Mouse (Mus musculus): ENCODE measurements at regions not wholly inside any gene's neighbourhood (a gene's known extent, or its start where the extent isn't known, plus 50 kb on each side); places are given as distances from the start of the nearest gene placed in this dataset.
A peak's percentile ranks its signal among the peaks of the same experiment; 100 is the strongest.

DNA sequence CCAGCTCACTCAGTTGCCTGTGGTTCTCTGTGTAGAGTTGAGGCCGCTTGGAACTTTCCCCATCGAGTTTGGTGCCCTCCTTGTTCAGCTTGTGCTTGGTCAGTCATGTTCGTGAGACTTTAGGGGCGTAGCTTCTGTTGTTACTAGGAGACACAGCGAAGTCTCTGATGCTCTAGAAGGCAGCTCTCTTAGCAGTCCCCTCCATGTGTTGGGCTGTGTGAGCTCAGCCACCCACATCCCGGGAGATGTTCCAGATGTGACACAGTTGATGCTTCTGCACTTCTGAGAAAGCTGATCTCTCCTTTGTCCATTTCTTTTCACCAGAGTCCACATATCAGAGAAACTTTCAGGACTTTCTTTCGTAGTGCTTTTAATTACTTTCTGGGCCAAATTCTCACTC lies 158.1 kb downstream of the Dact1 start:
- Histone ChIP-seq H3K9me3 (ENCODE audit: low read length) (no peaks in the 10 kb centered on the region), H3K4me1 (ENCODE audit: insufficient read depth, low read depth, low read length) (peaks cover 5% of the 10 kb centered on the region; the same call in 1 of the 2 replicates), H3K36me3 (ENCODE audit: insufficient read depth, low read length) (no peaks in the 10 kb centered on the region), H3K4me3 (ENCODE audit: low read depth, low read length) (no peak overlapping the region), H3K4me2 (replicated peaks; ENCODE audit: low read depth, low read length) (no peak overlapping the region), H3K27ac (ENCODE audit: low read length) (no peak overlapping the region), H3K27me3 (replicated peaks; ENCODE audit: insufficient read depth, low read length) (no peaks in the 10 kb centered on the region), H3K9ac (replicated peaks; ENCODE audit: low read depth) (no peak overlapping the region)
- TF ChIP-seq CTCF (IDR thresholded peaks at IDR 0.05) (no peak), EP300 (IDR thresholded peaks at IDR 0.05) (no peak)
- DNase-seq (ENCODE audit: low spot score) (no peak), ATAC-seq (no peak)
- 81% methylated on average over 7 of the region's 7 CpGs for WGBS

DNA sequence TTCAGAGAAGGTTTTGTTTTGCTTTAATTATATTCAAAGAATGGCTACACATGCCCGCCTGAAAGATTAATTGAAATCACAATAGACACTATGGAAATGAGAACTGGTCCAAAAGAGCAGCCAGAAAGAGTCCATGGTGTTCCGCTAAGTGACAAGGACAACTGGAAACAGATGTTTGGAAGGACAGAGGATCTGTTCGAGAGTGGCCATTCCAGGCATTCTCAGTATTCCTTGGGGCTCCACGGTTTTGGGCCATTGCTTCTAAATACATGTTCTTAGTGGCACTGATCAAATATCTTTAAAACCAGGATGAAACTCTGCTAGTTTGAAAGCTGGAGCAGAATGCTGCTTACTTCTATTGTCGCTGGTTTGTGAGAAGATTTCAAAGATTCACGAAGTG lies 158.6 kb downstream of the Dact1 start:
- WGBS: 68% methylated on average over 6 of the region's 6 CpGs
- H3K4me1 ChIP-seq (ENCODE audit: insufficient read depth, low read depth, low read length): peaks cover 5% of the 10 kb centered on the region; the same call in 1 of the 2 replicates
- DNase-seq (ENCODE audit: low spot score): no peak
- H3K27me3 ChIP-seq (replicated peaks; ENCODE audit: insufficient read depth, low read length): no peaks in the 10 kb centered on the region
- ATAC-seq: no peak
- H3K27ac ChIP-seq (ENCODE audit: low read length): no peak overlapping the region
- no peak overlapping the region for H3K4me2 ChIP-seq (replicated peaks; ENCODE audit: low read depth, low read length)
- no peak overlapping the region for H3K4me3 ChIP-seq (ENCODE audit: low read depth, low read length)
- no peaks in the 10 kb centered on the region for H3K9me3 ChIP-seq (ENCODE audit: low read length)
- no peaks in the 10 kb centered on the region for H3K36me3 ChIP-seq (ENCODE audit: insufficient read depth, low read length)
- no peak overlapping the region for H3K9ac ChIP-seq (replicated peaks; ENCODE audit: low read depth)
- TF ChIP-seq CTCF (IDR thresholded peaks at IDR 0.05): no peak
- TF ChIP-seq EP300 (IDR thresholded peaks at IDR 0.05): no peak

DNA sequence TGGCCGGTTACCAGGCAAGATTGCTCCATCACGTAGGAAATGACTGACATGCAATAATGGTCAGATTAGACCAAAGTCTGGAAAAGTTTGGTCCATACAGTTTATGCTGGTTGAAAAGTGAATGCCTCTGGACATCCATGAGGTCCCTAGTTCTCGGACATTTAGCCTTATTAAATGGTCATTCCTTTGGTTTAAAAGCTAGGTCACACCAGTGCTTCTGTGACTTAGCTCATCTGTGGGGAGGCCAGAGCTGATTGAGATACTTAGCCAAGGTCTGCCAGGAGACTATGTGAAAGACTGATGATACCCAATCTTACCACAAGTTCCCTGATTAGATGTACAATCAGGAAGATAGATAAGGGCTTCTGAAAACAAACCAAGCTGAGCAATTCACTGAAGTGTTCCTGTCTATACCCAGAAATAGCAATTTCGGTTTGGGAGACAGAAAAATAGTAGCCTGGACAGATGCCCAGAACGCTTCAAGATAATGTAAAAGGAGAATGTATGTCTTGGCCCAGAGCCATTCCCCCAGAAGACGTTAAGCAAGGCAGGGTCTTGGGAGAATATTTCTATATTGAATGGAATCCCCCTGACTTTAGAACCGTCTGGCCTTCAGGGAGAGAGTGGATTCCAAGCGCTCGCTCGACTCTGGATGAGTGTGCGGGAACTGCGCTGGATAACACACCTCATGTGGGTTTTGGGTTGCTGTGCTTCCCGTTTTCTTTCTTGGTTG lies 161.5 kb downstream of the Dact1 start:
- no peak overlapping the region for H3K9ac ChIP-seq (replicated peaks; ENCODE audit: low read depth)
- H3K27me3 ChIP-seq (replicated peaks; ENCODE audit: insufficient read depth, low read length): no peaks in the 10 kb centered on the region
- no peak for DNase-seq (ENCODE audit: low spot score)
- no peak overlapping the region for H3K4me2 ChIP-seq (replicated peaks; ENCODE audit: low read depth, low read length)
- no peak overlapping the region for H3K4me3 ChIP-seq (ENCODE audit: low read depth, low read length)
- H3K4me1 ChIP-seq (ENCODE audit: insufficient read depth, low read depth, low read length): peaks cover 5% of the 10 kb centered on the region; the same call in 1 of the 2 replicates
- H3K27ac ChIP-seq (ENCODE audit: low read length): no peak overlapping the region
- no peaks in the 10 kb centered on the region for H3K36me3 ChIP-seq (ENCODE audit: insufficient read depth, low read length)
- H3K9me3 ChIP-seq (ENCODE audit: low read length): no peaks in the 10 kb centered on the region
- no peak for ATAC-seq
- TF ChIP-seq EP300 (IDR thresholded peaks at IDR 0.05): no peak
- no peak for TF ChIP-seq CTCF (IDR thresholded peaks at IDR 0.05)
- WGBS: 42% methylated on average over 13 of the region's 13 CpGs

DNA sequence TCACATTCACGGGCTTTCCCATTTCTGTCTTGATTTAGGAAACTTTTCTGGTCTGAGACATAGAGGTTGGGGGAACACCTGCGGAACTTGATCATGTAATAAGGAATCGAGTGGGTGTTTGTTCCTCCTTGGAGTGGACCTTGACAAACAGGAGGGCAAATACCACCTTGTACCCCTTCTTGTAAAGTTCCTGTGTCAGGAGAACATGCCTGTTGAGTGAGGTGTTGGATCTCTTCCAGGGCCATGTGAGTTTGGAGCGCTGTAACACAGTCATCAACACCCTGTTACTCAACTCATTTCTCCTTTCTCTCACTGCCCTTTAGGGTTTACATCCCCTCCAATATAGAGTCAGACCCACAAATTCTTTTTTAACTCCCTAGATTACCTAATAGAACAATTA lies 162.0 kb downstream of the Dact1 start:
- Histone ChIP-seq H3K27me3 (replicated peaks; ENCODE audit: insufficient read depth, low read length) (no peaks in the 10 kb centered on the region), H3K4me2 (replicated peaks; ENCODE audit: low read depth, low read length) (no peak overlapping the region), H3K9me3 (ENCODE audit: low read length) (no peaks in the 10 kb centered on the region), H3K9ac (replicated peaks; ENCODE audit: low read depth) (no peak overlapping the region), H3K4me1 (ENCODE audit: insufficient read depth, low read depth, low read length) (peaks cover 5% of the 10 kb centered on the region; the same call in 1 of the 2 replicates), H3K4me3 (ENCODE audit: low read depth, low read length) (no peak overlapping the region), H3K27ac (ENCODE audit: low read length) (no peak overlapping the region), H3K36me3 (ENCODE audit: insufficient read depth, low read length) (no peaks in the 10 kb centered on the region)
- ATAC-seq (no peak), DNase-seq (ENCODE audit: low spot score) (peak; percentile 42)
- 36% methylated on average over 4 of the region's 4 CpGs for WGBS
- TF ChIP-seq EP300 (IDR thresholded peaks at IDR 0.05): no peak
- TF ChIP-seq CTCF (IDR thresholded peaks at IDR 0.05): no peak

DNA sequence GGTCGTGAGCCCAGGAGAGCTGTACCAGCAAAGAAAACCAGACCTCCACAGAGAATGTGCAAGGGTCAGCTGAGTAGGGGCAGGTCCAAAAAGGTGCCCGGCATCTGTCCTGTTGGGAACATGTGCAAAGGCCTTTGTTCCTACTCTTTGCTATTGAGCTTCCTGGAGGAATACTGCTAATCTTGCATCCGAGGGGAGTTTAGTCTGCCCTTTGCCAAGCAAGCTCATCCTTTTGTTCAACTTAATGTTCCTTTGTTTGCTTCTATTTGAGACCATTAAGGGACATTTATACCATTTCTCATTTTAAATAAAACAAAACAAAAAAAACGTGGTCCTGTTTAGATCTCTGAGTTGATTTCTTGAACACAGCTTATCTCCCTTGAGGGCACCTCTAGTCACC lies 166.6 kb downstream of the Dact1 start:
- H3K27ac ChIP-seq (ENCODE audit: low read length): no peak overlapping the region
- H3K9me3 ChIP-seq (ENCODE audit: low read length): no peaks in the 10 kb centered on the region
- H3K27me3 ChIP-seq (replicated peaks; ENCODE audit: insufficient read depth, low read length): no peaks in the 10 kb centered on the region
- peaks cover 3% of the 10 kb centered on the region; the same call in 1 of the 2 replicates for H3K4me1 ChIP-seq (ENCODE audit: insufficient read depth, low read depth, low read length)
- no peak overlapping the region for H3K9ac ChIP-seq (replicated peaks; ENCODE audit: low read depth)
- no peak for DNase-seq (ENCODE audit: low spot score)
- no peak for TF ChIP-seq EP300 (IDR thresholded peaks at IDR 0.05)
- TF ChIP-seq CTCF (IDR thresholded peaks at IDR 0.05): no peak
- ATAC-seq: no peak
- WGBS: 49% methylated on average over 4 of the region's 4 CpGs
- no peak overlapping the region for H3K4me2 ChIP-seq (replicated peaks; ENCODE audit: low read depth, low read length)
- H3K36me3 ChIP-seq (ENCODE audit: insufficient read depth, low read length): no peaks in the 10 kb centered on the region
- H3K4me3 ChIP-seq (ENCODE audit: low read depth, low read length): no peak overlapping the region

DNA sequence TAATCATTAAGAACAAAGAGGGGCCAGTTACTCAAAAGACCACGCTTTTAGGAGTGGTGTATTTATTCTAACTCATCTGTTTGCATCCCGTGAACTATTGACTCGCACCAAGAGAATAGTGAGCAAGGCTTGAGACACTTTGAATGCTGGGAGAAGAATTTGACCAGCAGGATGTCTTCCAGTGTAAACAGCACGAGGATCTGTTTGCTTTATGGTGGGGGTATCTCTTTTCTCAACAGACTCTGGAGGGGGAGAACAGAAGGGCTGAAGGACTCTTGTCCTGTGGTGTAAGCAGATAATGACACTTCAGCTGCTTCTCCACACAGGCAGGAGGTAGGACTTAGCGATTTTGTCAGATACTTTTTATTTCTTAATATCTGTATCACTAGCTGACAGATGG lies 168.0 kb downstream of the Dact1 start:
- H3K27me3 ChIP-seq (replicated peaks; ENCODE audit: insufficient read depth, low read length): no peaks in the 10 kb centered on the region
- no peak overlapping the region for H3K4me2 ChIP-seq (replicated peaks; ENCODE audit: low read depth, low read length)
- H3K36me3 ChIP-seq (ENCODE audit: insufficient read depth, low read length): no peaks in the 10 kb centered on the region
- TF ChIP-seq CTCF (IDR thresholded peaks at IDR 0.05): no peak
- TF ChIP-seq EP300 (IDR thresholded peaks at IDR 0.05): no peak
- H3K4me3 ChIP-seq (ENCODE audit: low read depth, low read length): no peak overlapping the region
- no peaks in the 10 kb centered on the region for H3K9me3 ChIP-seq (ENCODE audit: low read length)
- ATAC-seq: no peak
- WGBS: 31% methylated on average over 5 of the region's 5 CpGs
- H3K4me1 ChIP-seq (ENCODE audit: insufficient read depth, low read depth, low read length): no peaks in the 10 kb centered on the region
- no peak overlapping the region for H3K27ac ChIP-seq (ENCODE audit: low read length)
- H3K9ac ChIP-seq (replicated peaks; ENCODE audit: low read depth): no peak overlapping the region
- no peak for DNase-seq (ENCODE audit: low spot score)

Data from lung, postnatal 0 days (tissue).